Mouse (Mus musculus): ENCODE data around the gene 1500009C09Rik. TPM values are rescaled to one million over a fixed set of nuclear protein-coding genes. Genes with fewer than 3 reads are reported as not detected.
A peak's percentile ranks its signal among the peaks of the same experiment; 100 is the strongest.

The 1500009C09Rik gene
- total RNA-seq, 2 experiments from 2014 or later, result 93.7 to 101 TPM

DNA sequence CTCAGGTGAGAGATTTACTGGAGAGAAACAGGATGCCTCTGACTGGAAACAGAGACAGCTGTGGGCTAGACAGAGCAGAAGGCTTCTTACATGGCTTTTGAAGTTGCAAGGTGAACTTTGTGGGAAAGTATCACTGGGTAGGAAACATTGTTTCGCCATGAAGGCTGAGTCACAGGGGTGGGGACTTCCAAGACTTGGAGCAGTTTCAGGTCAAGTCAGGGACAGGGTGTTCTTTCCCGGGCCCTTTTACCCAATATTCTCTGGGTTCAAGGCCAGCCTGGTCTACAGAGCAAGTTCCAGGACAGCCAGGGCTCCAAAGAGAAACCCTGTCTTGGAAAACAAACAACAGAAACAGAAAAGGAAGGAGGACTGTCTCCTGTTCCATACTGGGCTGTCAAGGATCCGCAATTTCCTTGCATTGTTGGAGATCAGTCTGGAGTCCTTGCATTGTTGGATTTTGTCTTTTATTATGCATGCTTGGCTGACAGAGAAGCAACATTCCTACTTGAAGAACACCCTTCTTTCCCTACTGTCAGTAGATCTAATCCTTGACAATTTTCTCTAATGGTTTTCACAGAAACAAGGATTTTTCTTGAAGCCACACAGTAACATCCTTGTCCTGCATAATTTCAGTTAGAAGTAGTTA, 4.9 kb upstream of the 1500009C09Rik start:
- no peak for DNase-seq (ENCODE audit: low spot score in 2 of 2)

DNA sequence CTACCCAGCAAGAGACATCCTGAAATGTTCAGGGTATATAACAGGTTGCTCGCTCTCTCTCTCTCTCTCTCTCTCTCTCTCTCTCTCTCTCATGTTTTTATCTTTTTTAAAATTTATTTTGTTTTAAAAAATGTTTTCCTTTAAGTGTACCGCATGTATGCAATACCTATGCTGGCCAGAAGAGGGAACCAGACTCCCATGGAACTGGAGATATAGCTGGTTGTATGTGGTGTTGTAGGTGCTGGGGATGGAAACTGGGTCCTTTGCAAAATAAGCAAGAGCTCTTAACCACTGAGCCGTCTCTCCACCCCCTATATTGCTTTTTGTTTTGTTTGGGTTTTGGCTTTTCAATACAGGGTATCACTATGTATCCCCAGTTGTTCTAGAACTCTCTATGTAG, 618 bp upstream of the 1500009C09Rik start:
- no peak for DNase-seq (ENCODE audit: low spot score in 2 of 2)

DNA sequence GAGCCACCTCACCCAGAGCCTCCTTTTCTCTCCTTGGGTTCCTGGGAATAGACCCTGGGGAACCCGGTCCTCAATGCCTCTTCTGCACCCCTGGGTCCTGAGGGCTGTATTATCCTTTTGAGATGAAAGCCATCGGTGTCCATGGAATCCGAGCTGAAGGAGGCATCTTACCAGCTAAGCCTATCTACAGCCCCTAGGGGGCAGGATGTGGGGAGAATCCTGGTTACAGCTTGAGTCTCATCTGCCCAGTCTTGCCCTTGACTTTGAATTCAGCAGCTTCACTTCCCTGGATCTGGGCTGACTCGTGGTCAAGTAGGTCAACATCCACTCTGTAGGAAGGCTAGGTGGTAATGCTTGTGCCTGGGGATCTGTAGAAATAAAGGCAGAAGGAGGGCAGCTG, 3.1 kb downstream of the 1500009C09Rik start:
- peak in 1 of 2 experiments; percentile 47 for DNase-seq (ENCODE audit: low spot score in 2 of 2)

DNA sequence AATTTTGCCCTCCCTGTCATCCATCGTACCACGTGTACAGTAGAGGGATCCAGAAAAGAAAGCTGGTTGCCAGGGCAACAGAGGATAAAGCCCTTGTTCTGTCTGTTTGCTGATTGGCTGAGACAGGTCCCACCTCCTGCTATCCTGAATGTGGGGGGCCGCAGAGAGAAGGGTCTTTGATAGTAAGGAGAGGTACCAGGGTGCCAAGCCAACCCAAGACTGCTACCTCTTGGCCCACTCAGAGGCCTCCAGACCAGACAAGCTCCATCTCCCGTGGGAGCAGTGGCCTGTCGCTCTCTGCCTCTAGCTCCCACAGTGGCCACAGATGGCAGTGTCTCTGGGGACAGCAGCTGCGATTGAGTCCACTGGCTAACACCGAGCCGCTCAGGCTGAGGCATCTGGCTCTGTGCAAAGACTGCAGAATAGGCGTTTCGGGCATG, 3.8 kb downstream of the 1500009C09Rik start:
- DNase-seq (ENCODE audit: low spot score in 2 of 2), result peak; percentile 79 to 86

DNA sequence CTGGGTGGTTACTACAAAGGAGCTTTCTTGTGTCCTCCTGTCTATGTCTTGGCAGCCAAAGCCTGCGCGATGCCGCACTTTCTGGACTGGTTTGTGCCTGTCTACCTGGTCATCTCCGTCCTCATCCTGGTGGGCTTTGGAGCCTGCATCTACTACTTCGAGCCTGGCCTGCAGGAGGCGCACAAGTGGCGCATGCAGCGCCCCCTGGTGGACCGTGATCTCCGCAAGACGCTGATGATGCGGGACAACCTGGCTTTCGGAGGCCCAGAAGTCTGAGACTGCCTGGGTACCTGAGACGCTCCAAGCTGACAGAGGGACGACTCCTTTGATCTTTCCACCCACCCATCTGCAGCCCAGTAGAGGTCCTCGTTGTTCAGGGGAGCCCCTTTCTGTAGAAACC, 7.3 kb downstream of the 1500009C09Rik start:
- peak; percentile 72 to 81 for DNase-seq (ENCODE audit: low spot score in 2 of 2)

DNA sequence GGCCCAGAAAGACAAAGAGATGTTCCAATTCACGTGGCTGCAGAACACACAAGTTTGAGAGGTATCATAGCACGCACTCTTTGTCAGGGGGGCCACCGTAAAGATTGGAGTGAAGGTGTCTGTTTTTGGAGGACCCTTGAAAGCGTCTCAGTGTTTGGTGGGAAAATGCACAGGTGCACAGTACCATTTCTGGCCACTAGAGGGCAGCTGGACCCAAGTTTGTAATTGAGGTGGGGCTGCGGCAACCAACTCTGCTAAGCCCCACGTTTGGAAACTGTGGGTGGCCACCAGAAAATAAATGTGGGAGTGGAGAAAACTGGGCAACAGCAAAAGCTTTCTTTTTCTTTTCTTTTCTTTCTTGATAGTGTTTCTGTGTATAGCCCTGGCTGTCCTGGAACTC, 14.2 kb downstream of the 1500009C09Rik start:
- peak; percentile 66 to 75 for DNase-seq (ENCODE audit: low spot score in 2 of 2)

DNA sequence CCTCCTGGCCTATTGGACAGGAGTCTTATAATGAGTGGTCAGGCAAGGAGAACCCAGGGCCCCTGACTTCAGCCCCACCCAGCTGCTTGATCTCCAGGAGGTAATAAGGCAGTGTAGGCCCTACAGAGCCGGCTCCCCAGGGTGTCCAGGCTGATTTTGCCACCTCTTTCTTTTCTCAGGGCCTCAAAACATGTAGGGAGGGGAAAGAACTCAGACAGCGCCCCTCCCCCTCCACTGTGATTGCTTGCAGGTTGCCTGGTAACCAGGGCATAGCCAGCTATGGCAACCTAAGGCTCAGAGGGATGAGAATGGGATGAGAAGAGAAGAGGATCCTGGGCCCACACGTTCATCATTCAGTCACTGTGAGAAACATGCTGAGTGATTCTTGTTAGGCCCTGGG, 16.0 kb downstream of the 1500009C09Rik start:
- DNase-seq (ENCODE audit: low spot score in 2 of 2), result no peak

DNA sequence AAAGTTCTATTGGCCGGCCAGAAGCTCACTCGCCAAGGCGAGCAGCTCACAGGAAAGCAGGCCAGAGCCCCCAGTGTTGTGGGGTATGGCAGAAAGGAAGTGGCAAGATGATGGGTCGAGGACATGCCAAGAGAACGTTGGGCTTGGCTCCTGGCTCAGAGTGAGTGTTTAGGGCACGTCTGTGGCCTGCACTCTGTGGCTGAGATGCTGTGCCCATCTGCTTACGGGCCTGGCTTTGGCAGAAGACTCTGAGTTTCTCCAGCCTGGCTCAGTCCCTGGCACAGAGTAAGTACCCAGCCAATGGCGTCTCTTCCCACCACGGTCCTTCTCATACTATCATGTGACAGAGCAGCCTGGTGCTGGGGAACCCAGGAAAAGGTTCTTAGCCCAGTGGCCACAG, 16.6 kb downstream of the 1500009C09Rik start:
- DNase-seq (ENCODE audit: low spot score in 2 of 2), result no peak

DNA sequence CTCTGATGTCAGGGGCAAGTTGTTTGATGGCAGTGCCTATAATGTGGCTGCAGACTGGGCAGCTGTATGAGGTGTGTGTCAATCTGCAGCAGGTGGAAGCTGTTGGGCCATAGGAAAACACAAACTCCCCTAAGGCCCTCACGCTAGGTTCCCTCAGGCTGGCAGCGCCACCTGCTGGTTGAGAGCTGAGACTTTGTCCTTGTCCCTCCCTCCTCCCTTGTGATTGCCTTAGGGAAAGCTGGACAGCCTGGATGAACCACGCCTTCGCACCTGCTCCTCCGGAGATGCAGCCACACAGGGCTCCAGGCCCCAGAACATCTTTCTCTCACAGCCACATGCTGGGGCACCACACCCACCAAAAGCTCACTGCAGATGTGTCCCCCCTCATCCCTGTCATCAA, 19.0 kb downstream of the 1500009C09Rik start:
- peak; percentile 77 to 86 for DNase-seq (ENCODE audit: low spot score in 2 of 2)

DNA sequence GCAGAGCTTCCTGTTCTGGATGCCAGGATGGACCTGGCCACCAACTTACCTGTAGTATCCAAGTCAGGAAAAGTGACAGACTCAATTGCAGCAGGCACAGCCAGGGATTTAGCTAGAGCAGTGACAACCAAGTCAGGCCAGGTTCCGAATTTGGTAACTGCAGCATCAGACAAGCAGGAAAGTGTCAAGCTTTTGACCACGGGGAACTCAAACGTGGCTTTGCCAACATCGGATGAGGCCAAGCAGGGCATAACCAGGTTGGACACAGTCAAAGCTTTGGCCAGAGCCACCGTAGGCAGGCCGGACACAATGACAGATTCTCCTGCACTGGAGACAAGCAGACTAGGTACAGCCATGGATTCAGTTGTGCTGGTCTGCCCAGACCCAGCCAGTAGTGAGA, 20.1 kb downstream of the 1500009C09Rik start:
- no peak for DNase-seq (ENCODE audit: low spot score in 2 of 2)

DNA sequence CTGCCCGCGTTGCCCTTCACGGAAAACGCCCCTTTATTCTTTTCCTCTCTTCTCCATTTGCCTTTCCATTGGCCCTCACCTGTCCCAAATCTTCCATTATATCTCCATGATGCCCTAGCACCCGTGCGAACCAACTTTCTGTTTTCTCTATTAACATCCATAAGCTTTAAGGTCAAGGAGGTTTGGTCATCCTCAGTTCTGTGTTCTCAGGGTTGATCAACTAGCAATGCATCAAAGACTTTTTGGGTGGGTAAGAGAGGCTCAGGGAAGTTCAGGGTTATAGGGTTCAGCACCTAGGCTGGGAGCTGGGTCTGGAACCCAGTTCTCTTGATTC, 22.4 kb downstream of the 1500009C09Rik start, which contains the start of gene Sept3:
Gene Sept3, plus strand, starts transcription at position 301 of the 334 bp plus-strand sequence.
- no peak for DNase-seq (ENCODE audit: low spot score in 2 of 2)

DNA sequence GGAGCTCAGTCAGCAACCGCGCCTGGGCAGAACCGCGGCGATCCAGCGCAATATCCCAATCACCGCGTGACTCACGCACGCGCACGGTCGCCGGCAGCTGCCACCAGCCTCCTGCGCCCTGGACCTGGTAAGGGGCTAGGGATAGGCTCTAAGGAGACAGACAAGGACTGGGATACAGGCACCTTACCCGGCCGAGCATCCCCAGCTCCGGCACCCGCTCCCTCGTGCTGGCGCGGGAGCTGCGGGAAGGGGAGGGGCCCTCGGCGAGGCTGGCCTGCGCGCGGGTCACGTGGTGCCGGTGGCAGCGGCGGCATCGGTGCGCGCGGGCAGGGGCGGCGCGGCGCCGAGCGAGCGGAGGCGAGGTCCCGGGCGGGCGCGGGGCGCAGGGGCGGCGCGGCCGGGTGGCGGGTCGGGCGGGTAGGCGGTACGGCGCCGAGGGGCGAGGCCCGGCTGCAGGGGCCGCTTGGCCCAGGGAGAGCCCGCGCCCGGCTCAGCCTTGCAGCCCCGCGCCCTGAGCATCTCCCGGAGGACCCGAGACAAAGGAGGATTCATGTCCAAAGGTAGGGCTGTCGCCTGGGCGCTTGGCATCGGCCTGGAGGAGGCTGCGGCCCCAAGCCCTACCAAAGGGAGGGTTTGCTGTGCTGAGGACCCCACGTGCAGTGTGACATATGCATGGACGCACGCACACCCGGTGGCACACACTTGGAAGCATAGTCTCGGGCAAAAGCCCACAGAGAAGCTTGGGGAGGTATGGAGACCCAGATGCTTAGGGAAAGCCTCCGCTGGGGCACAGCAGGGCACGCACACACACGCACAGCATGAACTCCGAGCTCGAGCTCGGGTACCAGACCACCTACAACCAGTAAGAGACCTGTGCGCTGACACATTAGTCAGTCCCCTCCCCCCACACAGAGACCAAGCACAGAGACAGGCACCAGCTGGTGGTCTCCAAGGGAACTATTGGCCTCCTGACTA, 23.0 kb downstream of the 1500009C09Rik start:
- peak; percentile 78 to 88 for DNase-seq (ENCODE audit: low spot score in 2 of 2)

DNA sequence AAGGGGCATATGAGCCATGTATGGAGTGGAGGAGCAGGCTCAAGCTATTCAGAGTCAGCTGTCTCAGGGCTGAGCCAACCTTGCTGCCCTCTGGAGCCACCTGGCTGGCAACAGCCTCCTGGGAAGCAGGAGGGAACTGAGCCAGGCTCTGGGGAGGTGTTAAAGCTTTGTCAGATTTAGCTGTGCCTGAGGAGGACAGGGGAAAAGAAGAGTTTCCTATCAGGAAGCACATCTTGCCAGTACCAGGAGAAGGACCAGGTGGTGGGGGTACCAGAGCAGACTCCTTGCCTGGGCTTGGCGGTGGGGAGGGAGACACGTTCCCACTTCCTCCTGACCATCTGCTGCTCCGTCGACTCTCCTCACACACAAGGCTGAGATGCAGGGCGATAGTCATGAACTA, 25.4 kb downstream of the 1500009C09Rik start:
- DNase-seq (ENCODE audit: low spot score in 2 of 2), result peak; percentile 51 to 64

DNA sequence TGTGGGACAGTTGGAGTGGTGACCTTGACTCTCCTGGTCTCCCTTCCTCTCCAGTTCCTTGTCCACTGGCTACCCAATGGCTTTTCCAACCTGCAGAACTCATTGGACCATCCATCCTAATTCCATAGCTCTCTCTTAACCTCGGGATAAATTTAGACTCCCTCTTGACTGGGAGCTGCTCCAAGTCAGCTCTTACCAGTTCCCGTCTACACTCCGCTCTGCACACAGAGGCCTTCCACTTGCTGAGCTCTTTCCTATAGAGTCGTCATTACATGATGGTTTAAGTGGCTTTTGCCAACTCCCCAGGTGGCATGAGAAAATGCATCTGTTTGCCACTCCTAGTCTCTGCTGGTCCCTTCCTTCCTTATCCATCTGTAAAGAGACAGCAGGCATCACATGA, 28.4 kb downstream of the 1500009C09Rik start:
- DNase-seq (ENCODE audit: low spot score in 2 of 2), result no peak

DNA sequence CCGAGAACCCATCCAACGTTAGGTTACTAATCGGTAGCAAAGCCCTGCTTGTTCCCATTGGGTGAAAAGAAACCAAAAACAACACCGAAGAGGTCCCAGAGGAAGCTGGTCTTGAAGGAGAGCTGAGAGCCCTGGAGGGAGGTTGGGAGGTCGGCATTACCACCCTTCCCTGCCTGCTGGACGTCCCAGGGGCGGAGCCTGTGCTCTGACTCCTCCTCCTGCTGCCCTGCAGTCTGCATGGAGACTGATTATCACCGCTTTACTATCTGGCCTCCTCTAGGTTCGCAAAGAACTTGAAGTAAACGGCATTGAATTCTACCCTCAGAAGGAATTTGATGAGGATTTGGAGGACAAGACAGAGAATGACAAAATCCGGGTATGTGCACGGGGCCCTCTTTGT, 34.0 kb downstream of the 1500009C09Rik start:
- no peak for DNase-seq (ENCODE audit: low spot score in 2 of 2)

DNA sequence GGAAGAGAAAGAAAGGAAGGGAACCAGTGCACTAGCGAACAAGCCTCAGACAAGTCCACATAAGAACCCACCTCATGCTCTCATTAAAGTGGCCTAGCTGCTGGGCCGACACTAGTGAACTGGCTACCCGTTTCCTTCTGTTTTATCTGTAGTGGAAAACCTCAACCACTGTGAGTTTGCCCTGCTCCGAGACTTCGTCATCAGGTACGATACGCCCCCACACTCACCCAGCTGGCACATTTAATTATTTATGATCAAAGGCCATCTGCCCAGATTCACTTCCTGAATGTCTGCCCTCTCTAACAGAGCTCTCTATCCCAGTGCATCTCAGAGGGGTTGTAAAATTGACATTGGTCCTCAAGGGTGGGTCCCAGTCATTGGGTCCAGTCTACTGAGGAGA, 38.1 kb downstream of the 1500009C09Rik start:
- no peak for DNase-seq (ENCODE audit: low spot score in 2 of 2)

DNA sequence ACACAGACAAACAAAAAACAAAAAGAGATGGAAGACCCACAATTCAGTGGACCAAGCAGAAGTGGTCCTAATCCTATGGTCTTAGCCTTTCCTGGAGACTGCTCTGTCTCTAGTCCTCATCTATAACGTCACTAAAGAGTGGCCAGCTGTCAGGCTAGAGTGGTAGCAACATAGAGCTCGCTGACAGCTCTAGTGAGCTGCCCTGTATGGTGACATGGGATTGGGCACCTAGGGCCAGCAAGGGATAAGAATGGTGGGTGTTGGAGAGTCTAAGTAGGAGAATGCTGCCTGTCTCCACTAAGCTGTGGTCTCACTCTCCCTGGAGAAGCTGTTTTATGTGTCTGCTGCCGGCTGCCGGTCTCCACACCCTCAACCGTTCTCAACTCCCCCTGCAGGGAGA, 40.7 kb downstream of the 1500009C09Rik start:
- no peak for DNase-seq (ENCODE audit: low spot score in 2 of 2)

DNA sequence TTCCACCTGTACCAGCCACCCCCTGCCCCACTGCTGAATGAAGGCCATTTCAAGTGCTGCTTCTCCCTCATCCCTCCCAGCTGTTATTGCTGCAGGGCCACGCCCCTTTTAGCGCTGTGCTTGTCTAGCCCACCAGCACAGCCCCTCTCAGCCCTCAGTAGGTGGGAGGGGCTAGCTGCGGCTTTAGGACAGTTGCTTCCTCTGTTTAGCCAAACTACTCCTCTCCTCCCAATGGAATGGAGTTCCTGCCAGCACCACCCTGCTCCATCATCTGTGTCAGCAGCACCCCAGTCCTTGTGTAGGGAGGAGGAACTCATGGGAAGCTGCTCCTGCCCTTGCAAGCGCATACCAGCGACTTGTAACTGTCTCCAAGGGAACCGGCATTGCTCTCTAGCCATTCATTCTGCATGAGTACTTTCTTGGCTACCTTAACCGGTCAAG, 41.1 kb downstream of the 1500009C09Rik start:
- no peak for DNase-seq (ENCODE audit: low spot score in 2 of 2)

DNA sequence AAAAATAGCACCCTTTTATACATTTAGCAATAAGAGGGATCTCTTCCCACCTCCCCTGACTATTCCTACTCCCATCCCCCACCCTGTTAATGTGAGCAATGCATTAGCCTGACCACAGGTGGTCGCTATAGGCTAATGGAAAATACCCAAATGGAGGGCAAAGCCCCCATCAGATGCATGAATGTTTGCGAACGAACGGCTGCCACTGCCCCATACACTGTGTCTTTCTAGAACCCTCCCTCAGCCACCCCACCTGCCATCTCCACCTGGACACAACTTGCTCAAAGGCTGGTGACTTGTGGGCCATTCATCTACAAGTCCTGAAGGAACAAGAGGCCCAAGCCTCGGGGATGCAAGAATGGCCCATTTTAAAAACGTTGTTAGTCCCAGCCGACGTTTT, 41.9 kb downstream of the 1500009C09Rik start:
- DNase-seq (ENCODE audit: low spot score in 2 of 2), result no peak

DNA sequence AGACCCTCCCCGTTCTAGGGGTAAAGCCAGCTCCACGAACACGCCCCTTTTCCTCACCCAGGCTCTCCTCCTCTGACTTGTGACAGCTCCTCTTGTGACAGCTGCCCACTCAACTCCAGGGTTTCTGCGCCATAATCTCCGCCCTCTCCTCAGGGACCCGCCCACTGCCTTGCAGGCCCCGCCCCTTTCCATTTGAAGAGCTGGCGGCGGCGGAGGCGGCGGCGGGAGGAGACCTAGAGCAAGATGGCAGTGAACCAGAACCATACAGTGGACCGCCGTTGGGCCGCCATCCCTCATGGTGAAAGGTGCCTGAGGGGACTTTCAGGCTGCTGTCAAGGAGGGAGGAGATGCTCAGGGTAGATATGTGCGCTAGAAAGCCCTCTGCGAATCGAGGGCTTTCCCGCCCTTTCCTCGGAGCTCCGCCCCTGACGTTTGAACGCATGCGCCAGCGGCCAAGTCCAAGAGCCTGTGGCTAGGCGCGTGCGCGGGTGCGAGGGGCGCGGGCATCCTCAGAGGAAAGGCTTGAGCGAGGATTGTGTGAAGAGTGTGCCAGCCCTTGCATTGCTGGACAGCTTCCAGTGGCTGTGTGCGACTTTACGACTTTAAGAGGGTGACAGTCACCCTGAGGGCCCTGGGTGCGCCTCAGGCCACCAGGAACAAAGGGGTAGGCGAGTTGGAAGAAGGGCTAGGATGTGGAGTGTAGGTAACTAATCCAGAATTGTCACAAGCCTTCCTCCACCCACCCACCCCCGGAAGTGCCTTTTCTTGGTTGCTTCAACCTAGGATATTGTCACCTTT, 46.8 kb downstream of the 1500009C09Rik start, which contains the start of gene Wbp2nl:
Gene Wbp2nl, plus strand, starts transcription at position 191 of the 798 bp plus-strand sequence.
- DNase-seq (ENCODE audit: low spot score in 2 of 2), result no peak

DNA sequence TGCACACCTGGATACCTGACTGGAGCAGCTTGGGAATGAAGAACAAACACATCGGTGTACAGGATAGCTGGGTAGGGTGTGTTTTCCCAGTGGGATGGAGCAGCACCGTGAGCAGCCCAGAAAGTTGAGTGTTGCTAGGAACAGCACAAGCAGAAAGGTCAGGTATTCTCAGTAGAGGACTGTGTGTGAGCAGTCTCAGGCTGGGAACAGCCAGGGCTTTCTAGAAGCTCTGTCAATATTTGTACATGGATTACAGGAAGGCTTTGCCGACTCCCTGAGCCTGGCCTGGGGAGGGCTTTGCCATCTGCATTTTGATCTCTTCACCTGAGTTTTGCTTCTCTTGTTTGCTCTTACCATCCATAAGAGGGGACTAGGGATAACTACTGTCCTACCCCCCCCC, 54.9 kb downstream of the 1500009C09Rik start:
- no peak for DNase-seq (ENCODE audit: low spot score in 2 of 2)
